Mouse (Mus musculus): ENCODE data around the gene Syne1. TPM values are rescaled to one million over a fixed set of nuclear protein-coding genes. Genes with fewer than 3 reads are reported as not detected.

The Syne1 gene
- total RNA-seq, 2 experiments from 2014 or later, result 54.5 to 67.7 TPM

DNA sequence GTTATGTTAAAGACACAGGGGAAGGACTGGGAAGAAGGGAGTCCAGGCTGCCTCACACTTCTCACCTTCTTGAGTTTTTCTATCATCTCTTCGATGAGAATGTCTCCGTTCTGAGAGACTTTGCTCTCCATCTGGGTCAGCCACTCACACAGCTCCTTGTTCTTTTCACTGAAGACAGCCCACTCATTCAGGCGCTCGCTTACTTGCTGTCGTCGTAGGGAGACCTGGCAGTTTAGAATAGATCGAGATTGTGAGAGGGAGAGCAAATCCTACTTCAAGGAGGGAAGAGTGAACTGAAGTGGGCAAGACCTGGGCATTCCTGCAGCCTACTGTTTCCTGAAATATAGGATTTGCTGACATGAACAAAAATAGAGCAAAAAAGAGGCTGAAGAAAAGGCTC lies 475.6 kb downstream of the Syne1 start:
- H3K4me3 ChIP-seq, result no peak overlapping the region
- intact Hi-C loops (cut with DNase I), result no loop called here
- no peak for DNase-seq

DNA sequence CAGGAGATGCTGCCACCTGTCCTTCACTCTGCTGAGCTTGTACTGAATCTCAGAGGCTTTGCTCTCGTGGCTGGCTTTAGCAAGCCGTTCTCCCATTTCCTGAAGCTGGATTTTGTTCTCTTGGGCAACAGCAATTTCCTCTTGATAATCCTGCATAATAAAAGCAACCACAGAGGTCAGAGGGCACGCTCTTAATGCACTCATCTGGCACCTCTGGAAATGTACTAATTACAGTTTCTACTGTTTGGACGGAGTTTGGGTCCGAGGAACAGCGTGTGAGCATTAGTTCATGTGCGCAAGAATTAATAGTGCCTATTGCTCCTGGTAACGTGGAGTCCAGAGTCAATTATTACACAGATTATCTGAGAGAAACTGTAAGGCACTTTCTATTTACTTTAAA lies 479.2 kb downstream of the Syne1 start:
- Histone ChIP-seq H3K27ac (0 out of 2 replicates have a peak overlapping the region, but pooled peaks have one; percentile 17), H3K4me3 (no peak overlapping the region)
- DNase-seq, result no peak
- intact Hi-C loops (cut with DNase I), result loop anchor here (5.0 kb wide), 1 partner anchor 475 kb away; no protein-coding TSS in a partner anchor
- peak; percentile 35; the same call in 1 of the 2 replicates for TF ChIP-seq CTCF (IDR thresholded peaks at IDR 0.05)

More for the DNA sequence above, 475.6 kb downstream of the Syne1 start:
- no peak for TF ChIP-seq CTCF (IDR thresholded peaks at IDR 0.05)
- H3K27ac ChIP-seq, result no peak overlapping the region

DNA sequence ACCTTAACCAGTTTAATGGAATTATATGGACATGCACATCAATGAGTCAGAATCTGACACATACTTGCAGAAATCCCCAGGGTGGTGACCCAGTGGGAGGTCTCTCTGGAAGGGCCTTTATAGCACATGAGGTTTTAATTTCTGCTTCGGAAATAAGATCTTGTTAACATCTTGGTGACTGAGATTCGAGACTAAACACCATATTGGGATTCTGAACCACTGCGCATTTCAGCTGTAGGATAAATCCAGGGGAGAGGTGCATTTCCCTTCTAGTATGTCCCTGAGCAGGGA lies 480.4 kb downstream of the Syne1 start:
- intact Hi-C loops (cut with DNase I), result loop anchor here (5.0 kb wide), 1 partner anchor 474 kb away; no protein-coding TSS in a partner anchor

DNA sequence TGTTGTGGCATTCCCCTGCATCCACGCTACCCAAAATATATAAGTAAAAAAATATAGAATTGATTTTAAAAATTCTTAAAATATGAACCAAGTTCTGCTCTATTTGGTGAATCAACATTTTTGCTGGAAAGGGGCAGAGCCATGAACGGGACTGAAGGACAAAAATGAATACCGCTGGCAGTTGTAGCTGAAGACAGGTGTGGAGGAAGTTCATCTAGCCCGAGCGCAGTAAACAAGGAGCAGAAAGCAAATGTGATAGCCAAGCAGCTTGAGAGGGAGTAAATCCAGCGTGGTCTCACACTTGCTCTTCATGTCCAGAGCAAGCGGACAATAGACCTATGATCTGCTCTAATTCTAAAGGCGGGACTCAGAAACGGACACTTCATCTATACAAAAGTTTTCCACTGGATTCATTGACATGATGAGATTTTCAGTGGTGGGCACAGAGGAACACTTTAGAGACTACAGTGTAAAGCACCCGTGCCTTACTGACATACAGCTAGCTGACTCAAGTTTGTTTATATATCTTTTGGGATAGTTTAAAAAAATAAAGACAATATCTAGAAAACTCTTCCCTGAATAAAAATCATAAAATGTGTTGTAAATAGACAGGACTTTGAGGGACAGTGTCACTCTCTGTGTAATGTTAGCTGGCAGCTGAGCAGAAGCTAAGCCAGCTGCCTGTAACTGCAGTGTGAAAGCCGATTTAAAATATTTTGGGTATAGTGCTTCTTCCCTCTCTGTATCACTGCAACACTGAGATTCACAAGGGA lies 480.9 kb downstream of the Syne1 start:
- no peak for TF ChIP-seq CTCF (IDR thresholded peaks at IDR 0.05)
- Histone ChIP-seq H3K4me3 (peak overlapping the region; percentile 77), H3K27ac (peak overlapping the region; percentile 97)
- no peak for DNase-seq
- intact Hi-C loops (cut with DNase I), result loop anchor here (5.0 kb wide), 1 partner anchor 473 kb away; no protein-coding TSS in a partner anchor

More for the DNA sequence above, 480.4 kb downstream of the Syne1 start:
- no peak for DNase-seq
- TF ChIP-seq CTCF (IDR thresholded peaks at IDR 0.05), result no peak
- peak overlapping the region; percentile 97 for H3K27ac ChIP-seq
- peak overlapping the region; percentile 77; the same call in 1 of the 2 replicates for H3K4me3 ChIP-seq

DNA sequence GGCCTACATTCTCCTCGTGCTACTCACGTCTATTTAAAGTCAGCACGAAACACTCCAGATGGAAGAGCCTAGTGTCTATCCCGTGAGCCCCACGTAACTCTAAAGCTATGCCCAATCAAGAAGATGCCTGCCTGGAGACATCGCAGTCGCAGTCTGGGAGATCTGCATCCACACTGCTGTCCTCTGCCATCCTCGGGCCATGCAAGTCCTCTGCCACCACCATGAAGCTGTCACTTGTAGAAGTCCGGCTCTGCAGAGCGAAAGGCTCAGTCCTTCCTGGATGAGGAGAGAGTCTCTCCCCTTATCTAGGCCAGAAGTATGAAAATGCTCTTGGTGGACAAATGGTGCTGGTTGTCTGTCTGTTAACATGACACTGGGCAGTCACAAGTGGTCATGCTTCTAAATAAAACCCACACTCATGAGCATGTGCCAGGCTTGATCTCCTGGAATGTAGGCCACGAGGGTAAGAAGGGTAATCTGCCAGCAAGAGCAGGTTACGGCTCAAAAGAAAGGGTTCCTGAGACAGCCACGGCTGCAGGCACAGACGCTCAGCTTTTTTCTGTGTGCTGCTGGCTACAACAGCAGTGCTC lies 482.5 kb downstream of the Syne1 start, which contains the start of gene Gm10097:
TSS of gene Gm10097 (plus strand) at position 517 of the 590 bp plus-strand sequence.
- Histone ChIP-seq H3K4me3 (peak within 1 kb of the TSS; percentile 77), H3K27ac (peak within 1 kb of the TSS; percentile 97)
- TF ChIP-seq CTCF (IDR thresholded peaks at IDR 0.05), result no peak
- intact Hi-C loops (cut with DNase I), result loop anchor here (5.0 kb wide), 1 partner anchor 456 kb away; the partner anchor contains the start of gene Esr1
- DNase-seq, result peak; percentile 69

DNA sequence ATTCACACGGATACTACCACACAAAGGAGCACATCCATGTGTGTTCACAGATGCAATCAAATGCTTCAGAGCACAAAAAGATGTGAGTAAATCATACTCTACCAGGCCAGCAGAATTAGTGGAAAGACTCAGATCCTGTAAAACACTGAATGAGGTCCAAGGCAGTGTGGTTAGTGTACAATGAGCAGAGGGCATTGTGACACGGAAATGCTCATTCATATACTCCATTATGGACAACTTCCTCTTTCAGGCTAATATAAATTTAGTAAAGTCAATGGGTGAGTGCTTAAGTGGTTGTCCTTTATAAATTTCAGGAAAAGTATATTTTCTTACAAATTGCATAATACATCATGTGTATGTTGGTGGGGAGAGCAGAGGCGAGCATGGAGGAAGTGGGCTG lies 484.2 kb downstream of the Syne1 start:
- Histone ChIP-seq H3K4me3 (peak overlapping the region; percentile 77), H3K27ac (peak overlapping the region; percentile 97)
- TF ChIP-seq CTCF (IDR thresholded peaks at IDR 0.05), result no peak
- no peak for DNase-seq
- intact Hi-C loops (cut with DNase I), result loop anchor here (5.0 kb wide), 1 partner anchor 455 kb away; the partner anchor contains the start of gene Esr1

DNA sequence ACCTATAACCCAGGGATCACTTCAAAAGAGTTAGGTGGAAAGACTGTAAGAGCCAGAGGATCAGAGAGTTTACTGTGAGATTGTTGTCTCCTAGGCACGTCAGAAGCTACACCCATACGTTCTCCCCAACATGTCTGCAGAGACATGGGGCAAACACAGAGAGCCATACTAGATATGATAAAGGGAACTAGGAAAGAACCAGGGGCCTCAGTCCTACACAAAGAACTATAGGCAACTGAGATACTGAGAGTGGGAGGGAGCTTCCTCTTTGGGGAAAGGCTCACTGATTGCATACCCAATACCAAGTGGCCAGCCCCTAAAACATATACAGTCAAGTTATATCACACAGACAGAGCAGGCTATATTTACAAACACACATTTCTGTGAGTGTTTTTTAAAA lies 491.3 kb downstream of the Syne1 start:
- Histone ChIP-seq H3K27ac (no peak overlapping the region), H3K4me3 (no peak overlapping the region)
- intact Hi-C loops (cut with DNase I), result no loop called here
- TF ChIP-seq CTCF (IDR thresholded peaks at IDR 0.05), result no peak
- no peak for DNase-seq

DNA sequence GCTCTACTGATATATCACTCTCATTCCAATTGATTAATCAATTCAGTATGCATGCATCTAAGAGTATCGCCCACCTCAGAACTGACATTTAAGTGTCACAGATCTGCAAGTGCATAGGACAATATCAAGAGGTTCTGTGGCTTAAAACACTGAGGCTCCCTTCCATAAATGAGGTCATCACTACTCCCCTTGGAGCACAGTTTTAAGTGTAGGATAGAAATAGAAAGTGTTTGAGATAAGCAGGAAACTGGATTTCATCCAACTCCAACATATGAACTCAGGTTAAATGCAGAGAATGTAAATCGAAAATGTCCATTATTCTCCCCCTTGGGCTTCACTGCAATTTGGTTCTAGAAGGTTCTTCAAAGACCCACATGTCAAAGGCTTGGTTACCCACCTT lies 492.4 kb downstream of the Syne1 start:
- DNase-seq, result no peak
- intact Hi-C loops (cut with DNase I), result no loop called here
- no peak overlapping the region for H3K4me3 ChIP-seq
- H3K27ac ChIP-seq, result no peak overlapping the region
- no peak for TF ChIP-seq CTCF (IDR thresholded peaks at IDR 0.05)

DNA sequence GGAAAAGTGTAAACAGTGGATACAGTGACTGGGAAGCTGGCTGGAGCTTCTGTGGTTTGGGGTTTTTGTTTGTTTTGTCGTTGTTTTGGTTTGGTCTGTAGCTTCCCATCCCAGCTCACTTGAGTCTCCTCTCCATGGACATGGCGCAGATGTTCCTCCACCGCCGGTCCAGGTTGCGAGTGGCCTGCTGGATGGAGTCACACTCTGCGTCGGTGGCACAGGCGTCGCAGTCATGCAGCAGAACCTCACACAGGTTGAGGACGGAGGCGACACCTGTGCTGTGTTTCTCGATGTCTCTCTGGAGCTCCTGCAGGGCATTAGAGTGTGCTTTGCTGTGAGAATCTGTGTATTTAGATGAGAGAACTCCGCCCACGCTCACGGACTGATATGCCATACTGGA lies 493.6 kb downstream of the Syne1 start:
- TF ChIP-seq CTCF (IDR thresholded peaks at IDR 0.05), result no peak
- Histone ChIP-seq H3K4me3 (no peak overlapping the region), H3K27ac (peak overlapping the region; percentile 67; the same call in 1 of the 2 replicates)
- DNase-seq, result no peak
- intact Hi-C loops (cut with DNase I), result no loop called here

DNA sequence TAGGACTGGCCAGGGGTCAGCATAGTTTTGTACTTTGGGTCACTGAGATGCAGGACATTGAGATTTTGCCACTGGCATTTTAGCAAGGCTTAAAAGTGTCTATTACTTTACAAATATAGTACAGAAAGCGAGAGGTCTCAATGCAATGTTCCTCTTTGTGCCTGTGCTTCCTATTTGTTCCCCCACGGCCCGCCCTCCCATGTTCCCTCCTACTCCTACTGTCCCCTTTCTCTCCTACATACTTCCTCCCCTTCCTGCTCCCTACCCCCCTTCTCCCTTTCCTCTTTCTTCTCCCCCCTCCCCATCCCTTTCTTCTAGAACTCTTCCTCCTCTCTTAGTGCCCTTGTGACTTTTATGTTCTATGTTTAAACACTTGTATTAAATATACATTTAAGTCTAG lies 494.3 kb downstream of the Syne1 start:
- no peak for TF ChIP-seq CTCF (IDR thresholded peaks at IDR 0.05)
- intact Hi-C loops (cut with DNase I), result no loop called here
- Histone ChIP-seq H3K4me3 (no peak overlapping the region), H3K27ac (peak overlapping the region; percentile 67; the same call in 1 of the 2 replicates)
- DNase-seq, result no peak

DNA sequence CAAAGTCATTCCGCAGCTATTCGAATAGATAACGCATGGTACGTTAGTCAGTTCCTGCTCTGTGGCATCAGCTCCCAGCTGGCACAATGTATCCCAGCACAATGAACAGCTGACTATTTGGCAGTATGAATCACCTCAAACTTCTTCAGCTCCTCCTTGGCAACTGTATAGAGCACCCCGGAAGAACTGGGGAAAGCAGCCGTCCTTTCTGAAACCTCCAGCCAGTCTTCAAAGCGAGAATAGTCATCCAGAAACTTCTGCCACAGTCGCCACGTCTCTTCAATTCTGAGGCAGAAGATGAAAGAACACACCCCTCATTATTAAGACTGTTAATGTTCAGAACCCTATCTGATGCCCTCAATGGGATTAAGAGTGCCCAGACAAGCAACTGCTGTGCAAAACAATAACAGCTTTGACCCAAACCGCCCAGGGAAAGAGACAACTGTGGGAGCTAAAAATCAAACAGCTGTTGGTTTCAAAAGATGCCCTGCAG lies 495.0 kb downstream of the Syne1 start:
- DNase-seq, result no peak
- H3K4me3 ChIP-seq, result no peak overlapping the region
- intact Hi-C loops (cut with DNase I), result no loop called here
- no peak overlapping the region; the same call in 1 of the 2 replicates for H3K27ac ChIP-seq
- TF ChIP-seq CTCF (IDR thresholded peaks at IDR 0.05), result no peak

DNA sequence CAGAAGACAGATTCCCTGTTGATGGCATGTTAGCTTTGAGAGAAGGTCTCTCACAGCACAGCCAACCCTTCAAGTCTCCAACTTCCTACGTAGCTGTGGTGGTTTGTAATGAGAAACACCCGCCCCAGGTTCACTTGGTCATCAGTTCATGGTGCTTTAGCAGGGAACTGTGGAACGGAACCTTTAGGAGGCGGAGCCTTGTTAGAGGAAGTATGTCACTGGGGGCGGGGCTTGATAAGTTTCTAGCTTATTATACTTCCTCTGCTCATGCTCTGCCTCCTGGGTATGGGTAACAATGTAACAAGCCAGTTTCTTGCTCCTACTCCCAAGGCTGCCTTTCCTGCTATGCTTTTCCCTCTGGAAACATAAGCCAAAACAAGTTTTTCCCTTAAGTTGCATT lies 505.6 kb downstream of the Syne1 start:
- Histone ChIP-seq H3K4me3 (no peak overlapping the region), H3K27ac (peak overlapping the region; percentile 57; the same call in 1 of the 2 replicates)
- TF ChIP-seq CTCF (IDR thresholded peaks at IDR 0.05), result no peak
- DNase-seq, result no peak
- intact Hi-C loops (cut with DNase I), result no loop called here

DNA sequence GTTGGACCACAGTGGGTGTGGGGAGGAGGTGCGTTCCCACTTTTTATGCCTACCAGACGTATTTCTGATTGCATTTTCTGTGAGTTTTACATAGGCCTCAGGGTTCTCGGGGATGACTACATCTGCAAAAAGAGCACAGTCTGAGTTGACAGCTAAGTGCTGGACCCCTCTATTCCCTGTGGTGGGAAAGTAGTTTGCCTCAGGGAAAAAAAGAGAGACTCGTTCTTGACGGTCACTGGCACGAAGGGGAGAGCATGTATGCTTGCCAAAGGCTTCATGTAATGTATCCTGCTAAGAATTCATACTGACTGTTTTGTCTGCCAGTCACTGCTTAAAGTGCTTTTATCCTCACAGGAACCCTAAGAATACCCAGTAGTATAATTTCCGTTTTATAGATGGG lies 506.1 kb downstream of the Syne1 start:
- no peak for TF ChIP-seq CTCF (IDR thresholded peaks at IDR 0.05)
- Histone ChIP-seq H3K4me3 (no peak overlapping the region), H3K27ac (peak overlapping the region; percentile 57; the same call in 1 of the 2 replicates)
- DNase-seq, result no peak
- intact Hi-C loops (cut with DNase I), result no loop called here
